Mouse (Mus musculus) lung, postnatal 10 days (tissue): ENCODE results near the gene Skint5.
"Not testable (repeated sequence)": the region's sequence is repeated elsewhere in the genome, so short reads cannot be mapped to it uniquely, and the experiment has no call there.

Source experiments
- DNase-seq: peaks from one replicate; pipeline ENCODE4 v3.0.0; 2021

Gene Skint5

GRCm38 (mm10) chr4:113999403-113999802, at the start of gene Skint5:
Gene Skint5, minus strand, starts transcription at chr4:113999503.
- DNase-seq = no peak

- no peak for DNase-seq
These were observed 42.0 kb downstream of the Skint5 start for GRCm38 (mm10) chr4:113957343-113957742.

GRCm38 (mm10) chr4:113764182-113764581, 235.1 kb downstream of the Skint5 start:
- no peak for DNase-seq

- no peak for DNase-seq
These were observed 235.6 kb downstream of the Skint5 start for GRCm38 (mm10) chr4:113763684-113764083.

- not testable (repeated sequence) for DNase-seq
These were observed 551.1 kb downstream of the Skint5 start for GRCm38 (mm10) chr4:113448230-113448629.
